Mouse (Mus musculus) ES-Bruce4 (cell line): ENCODE data around the gene Tceal1.

ENCODE experiments used
- CTCF ChIP-seq: IDR thresholded peaks from one replicate; pipeline ENCODE4 v1.8.1; 2011; ENCODE audit warnings: low read depth, low read length
- EP300 ChIP-seq: IDR thresholded peaks from 2 replicates; pipeline ENCODE4 v1.6.1; 2011; ENCODE audit warnings: low read depth, low read length; ENCODE audit not compliant: insufficient read depth
- POLR2A ChIP-seq: IDR thresholded peaks from one replicate; pipeline ENCODE4 v1.8.1; 2011; ENCODE audit warnings: low read length; ENCODE audit not compliant: insufficient read depth

DNA sequence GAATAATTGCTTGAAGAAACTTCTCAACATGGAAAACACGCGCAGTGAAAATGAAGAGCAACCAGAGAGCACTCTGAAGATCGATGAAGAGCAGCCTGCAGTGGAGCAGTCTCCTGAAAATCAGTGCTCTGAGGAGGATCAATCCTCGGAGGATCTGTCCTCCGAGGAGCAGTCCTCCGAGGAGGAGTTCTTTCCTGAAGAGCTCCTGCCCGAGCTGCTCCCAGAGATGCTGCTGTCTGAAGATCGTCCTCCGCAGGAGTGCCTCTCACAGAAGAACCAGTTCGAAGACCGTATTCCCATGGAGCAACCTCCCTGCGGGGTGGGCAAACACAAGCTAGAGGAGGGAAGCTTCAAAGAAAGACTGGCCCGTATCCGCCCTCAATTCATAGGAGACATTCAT lies 1.0 kb downstream of the Tceal1 start:
- TF ChIP-seq CTCF, result no peak
- no peak for TF ChIP-seq EP300
- TF ChIP-seq POLR2A, result no peak
